Mouse (Mus musculus): Measurements from ENCODE around the gene Impg2.

The Impg2 gene

GRCm38 (mm10) chr16:56298836-56299235, 94.7 kb downstream of the Impg2 start:
- DNase-seq (ENCODE audit: low read depth, low spot score) = no peak

GRCm38 (mm10) chr16:56302996-56303395, 98.9 kb downstream of the Impg2 start:
- DNase-seq (ENCODE audit: low read depth, low spot score) = no peak

- DNase-seq (ENCODE audit: low read depth, low spot score) = no peak
Observed at GRCm38 (mm10) chr16:56304167-56304566, 100.1 kb downstream of the Impg2 start.

GRCm38 (mm10) chr16:56307575-56307974, 103.5 kb downstream of the Impg2 start:
- DNase-seq (ENCODE audit: low read depth, low spot score) = no peak

DNA sequence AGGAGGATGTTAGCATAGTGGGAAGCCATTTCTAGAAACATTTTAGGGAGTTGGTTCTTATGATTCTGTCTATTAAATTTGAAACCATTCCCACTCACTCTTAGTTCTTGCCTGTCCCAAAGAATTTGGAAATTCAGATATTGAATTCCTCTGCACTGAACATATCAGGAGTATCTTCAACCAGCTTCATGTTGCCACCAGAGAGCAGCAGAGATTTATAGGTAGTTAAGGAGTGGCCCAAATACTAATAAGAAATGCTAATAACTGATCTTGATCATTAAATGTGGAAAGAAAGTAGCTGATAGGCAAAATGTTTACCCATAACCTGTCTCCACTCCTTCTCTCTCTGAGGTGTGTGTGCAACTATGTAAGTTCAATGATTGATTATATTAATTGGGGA, 107.2 kb downstream of the Impg2 start:
- DNase-seq (ENCODE audit: low read depth, low spot score) = no peak
